Mouse (Mus musculus) spleen, adult 2 months (tissue): ENCODE data around the gene Fbf1. TPM values are rescaled to one million over a fixed set of nuclear protein-coding genes. Genes with fewer than 3 reads are reported as not detected.
"Not testable (repeated sequence)": the region's sequence is repeated elsewhere in the genome, so short reads cannot be mapped to it uniquely, and the experiment has no call there.

Experiments
- DNase-seq, 2 experiments: peaks; one replicate each; pipeline versions ENCODE4 v3.0.0 to v3.0.0-alpha.2; 2012 to 2021; ENCODE audit warnings: low spot score in 2 of 2, low read depth in 1 of 2
- H3K27ac ChIP-seq: fragments of 200-500 bp; 2 replicates; pipeline ENCODE4 v1.5.1; 2012; ENCODE audit warnings: low read length, inconsistent platforms; ENCODE audit not compliant: insufficient read depth
- H3K27me3 ChIP-seq: fragments of 200-500 bp; 2 replicates; pipeline ENCODE4 v1.6.1; 2012; ENCODE audit warnings: mild to moderate bottlenecking, moderate library complexity, low read length, inconsistent platforms; ENCODE audit not compliant: control insufficient read depth, insufficient read depth
- H3K36me3 ChIP-seq: fragments of 200-500 bp; 2 replicates; pipeline ENCODE4 v1.6.1; 2012; ENCODE audit warnings: mild to moderate bottlenecking, low read length, inconsistent platforms; ENCODE audit not compliant: control insufficient read depth, insufficient read depth
- H3K4me1 ChIP-seq: fragments of 200-500 bp; 2 replicates; pipeline ENCODE4 v1.6.1; 2011; ENCODE audit warnings: inconsistent platforms; ENCODE audit not compliant: control insufficient read depth, insufficient read depth, insufficient read length
- H3K4me3 ChIP-seq: fragments of 200-500 bp; 2 replicates; pipeline ENCODE4 v1.5.1; 2011; ENCODE audit warnings: mild to moderate bottlenecking, inconsistent platforms; ENCODE audit not compliant: insufficient read depth, insufficient read length; ENCODE audit errors: extremely low read depth
- CTCF ChIP-seq: fragments of 200-500 bp; IDR thresholded peaks from 2 replicates; pipeline ENCODE4 v1.5.1; 2011; ENCODE audit warnings: mild to moderate bottlenecking, inconsistent platforms; ENCODE audit not compliant: insufficient read depth, insufficient read length, insufficient replicate concordance; ENCODE audit errors: extremely low read depth
- POLR2A ChIP-seq: fragments of 200-500 bp; IDR thresholded peaks from 2 replicates; pipeline ENCODE4 v1.6.1; 2011; ENCODE audit warnings: low read depth, low read length, inconsistent platforms
- WGBS: fragments of 180-500 bp; shearing (Covaris S2); methylation state at CpG from one replicate; pipeline ENCODE4 v1.1.7; 2018; 5-methylcytosine and 5-hydroxymethylcytosine counted together
- polyA plus RNA-seq: library from polyadenylated mRNA; depleted of rRNA; stranded (reverse); fragments of >200 nt; gene quantifications from 2 replicates; pipeline ENCODE4 v1.2.3, GENCODE M21; 2012

Gene Fbf1
- polyA plus RNA-seq, 1 experiment, result 13.3 TPM

DNA sequence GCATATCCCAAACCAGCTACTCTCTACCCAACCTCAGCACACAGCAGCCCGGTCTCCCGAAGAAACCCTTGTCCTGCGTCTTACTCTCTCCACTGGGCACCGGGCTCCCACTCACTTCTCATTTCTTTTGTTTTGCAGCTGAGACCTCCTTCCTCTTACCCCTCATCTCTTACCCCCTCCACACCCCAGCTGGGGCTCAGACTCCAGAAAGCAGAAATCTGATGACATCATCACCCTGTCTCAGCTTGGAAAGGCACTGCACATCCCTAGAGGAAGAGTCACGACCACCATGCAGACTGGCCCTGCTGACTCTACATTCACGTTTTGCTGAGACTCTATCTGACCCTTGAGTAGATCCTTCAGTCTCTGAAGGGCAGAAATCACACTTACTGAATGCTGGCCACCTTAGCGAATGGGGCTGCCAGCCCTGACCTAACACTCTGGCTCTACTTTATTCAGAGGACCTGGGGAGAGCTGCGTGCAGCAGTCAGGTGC lies 37.9 kb downstream of the Fbf1 start:
- no peak for DNase-seq
- Histone ChIP-seq H3K36me3 (peaks cover 28% of the 10 kb centered on the region), H3K4me1 (peaks cover 7% of the 10 kb centered on the region; the same call in 1 of the 2 replicates), H3K4me3 (peak overlapping the region; percentile 67), H3K27ac (peak overlapping the region; percentile 94), H3K27me3 (no peaks in the 10 kb centered on the region)
- 5% methylated on average over 8 of the region's 8 CpGs for WGBS
- no peak for TF ChIP-seq POLR2A
- no peak for TF ChIP-seq CTCF

DNA sequence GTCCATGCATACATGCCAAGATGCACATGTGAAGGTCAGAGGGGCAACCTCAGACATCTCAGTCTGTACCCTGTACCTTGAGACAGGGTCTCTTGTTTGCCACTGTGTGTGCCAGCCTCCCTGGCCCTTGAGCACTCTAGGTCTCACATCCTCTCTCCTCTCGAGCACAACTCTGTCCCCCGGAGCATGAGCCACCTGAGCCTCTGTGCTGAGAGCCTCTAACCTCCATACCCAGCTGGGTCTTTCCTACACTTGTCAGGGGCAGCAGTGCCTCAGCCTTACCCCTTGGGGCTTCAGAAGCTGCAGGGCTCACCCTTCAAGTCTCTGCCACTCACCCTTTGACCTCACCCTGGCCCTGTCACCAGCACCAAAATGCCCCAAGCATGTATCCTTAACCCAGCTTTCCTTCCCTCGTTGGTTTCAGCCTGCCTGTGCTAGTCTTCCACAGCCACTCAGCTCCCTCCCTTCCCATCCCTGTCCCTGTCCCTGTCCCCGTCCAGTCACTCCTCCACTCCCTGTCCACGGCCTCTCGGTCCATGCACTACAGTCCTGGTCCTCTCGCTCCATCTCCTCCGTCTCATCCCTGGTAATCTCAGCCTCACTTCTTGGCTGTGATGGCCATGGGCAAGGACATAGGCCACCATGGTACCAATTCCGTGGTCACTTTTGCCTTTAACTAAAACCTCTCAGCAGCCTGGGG lies 38.7 kb downstream of the Fbf1 start:
- 69% methylated on average over 9 of the region's 9 CpGs for WGBS
- Histone ChIP-seq H3K4me3 (no peak overlapping the region; the same call in 1 of the 2 replicates), H3K27me3 (no peaks in the 10 kb centered on the region), H3K27ac (0 out of 2 replicates have a peak overlapping the region, but pooled peaks have one; percentile 4), H3K36me3 (peaks cover 32% of the 10 kb centered on the region), H3K4me1 (peaks cover 7% of the 10 kb centered on the region; the same call in 1 of the 2 replicates)
- no peak for DNase-seq
- no peak for TF ChIP-seq POLR2A

DNA sequence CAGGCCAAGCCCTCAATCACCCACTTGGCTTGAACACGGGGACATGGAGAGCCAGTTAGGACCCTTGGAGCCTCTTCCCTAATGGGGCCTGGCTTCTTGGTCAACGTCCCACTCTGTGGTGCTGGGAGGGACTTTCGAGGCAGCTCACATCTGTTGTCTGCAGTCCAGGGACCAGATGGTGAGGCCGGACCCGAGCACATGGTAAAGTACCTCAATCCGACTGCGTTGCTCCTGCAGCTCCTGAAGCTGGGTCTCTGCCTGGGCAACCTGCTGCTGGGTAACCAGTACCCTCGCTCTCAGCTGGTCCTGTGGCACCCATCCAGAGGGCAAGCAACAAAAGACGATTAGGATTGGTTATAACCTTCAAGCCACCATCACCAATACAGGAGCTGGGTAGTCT lies 40.0 kb downstream of the Fbf1 start:
- no peaks in the 10 kb centered on the region for H3K27me3 ChIP-seq
- 85% methylated on average over 9 of the region's 9 CpGs for WGBS
- H3K4me3 ChIP-seq, result no peak overlapping the region
- no peak for DNase-seq
- peaks cover 43% of the 10 kb centered on the region for H3K36me3 ChIP-seq
- TF ChIP-seq POLR2A (no peak), CTCF (no peak)
- H3K27ac ChIP-seq, result no peak overlapping the region
- H3K4me1 ChIP-seq, result peaks cover 7% of the 10 kb centered on the region; the same call in 1 of the 2 replicates

GRCm38 (mm10) chr11:116127156-116127980 lies 40.6 kb downstream of the Fbf1 start, which contains the start of gene Trim47:
Gene Trim47 (minus strand): TSS chr11:116127210.
- no peak for DNase-seq
- WGBS, result 80% methylated on average over 23 of the region's 23 CpGs
- Histone ChIP-seq H3K4me3 (no peak within 1 kb of the TSS), H3K36me3 (peaks cover 48% of the 10 kb centered on the region), H3K27ac (no peak within 1 kb of the TSS), H3K27me3 (no peaks in the 10 kb centered on the region), H3K4me1 (peaks cover 7% of the 10 kb centered on the region; the same call in 1 of the 2 replicates)
- no peak for TF ChIP-seq CTCF
- no peak for TF ChIP-seq POLR2A

DNA sequence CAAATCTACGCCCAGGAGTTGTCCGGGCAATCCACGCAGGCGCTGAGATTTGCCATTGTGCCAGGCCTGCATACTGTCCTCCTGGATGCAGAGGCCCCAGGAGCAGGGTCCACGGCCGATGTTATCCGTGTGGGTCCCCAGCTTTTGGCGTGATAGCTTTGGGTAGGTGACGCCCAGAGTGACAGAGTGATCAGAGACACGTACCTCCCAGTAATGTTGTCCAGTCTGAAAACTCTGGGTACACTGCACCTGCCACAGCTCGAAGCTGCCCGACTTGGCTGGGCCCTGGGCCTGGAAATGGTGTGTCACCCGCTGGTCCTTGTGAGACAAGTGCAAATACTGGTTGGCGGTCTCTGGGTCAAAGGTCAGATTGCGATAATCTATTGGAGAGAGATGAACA lies 41.7 kb downstream of the Fbf1 start:
- DNase-seq, result no peak
- Histone ChIP-seq H3K36me3 (peaks cover 49% of the 10 kb centered on the region), H3K27ac (no peak overlapping the region), H3K27me3 (no peaks in the 10 kb centered on the region), H3K4me3 (no peak overlapping the region), H3K4me1 (peaks cover 7% of the 10 kb centered on the region; the same call in 1 of the 2 replicates)
- TF ChIP-seq CTCF (no peak), POLR2A (no peak)
- 97% methylated on average over 15 of the region's 15 CpGs for WGBS

DNA sequence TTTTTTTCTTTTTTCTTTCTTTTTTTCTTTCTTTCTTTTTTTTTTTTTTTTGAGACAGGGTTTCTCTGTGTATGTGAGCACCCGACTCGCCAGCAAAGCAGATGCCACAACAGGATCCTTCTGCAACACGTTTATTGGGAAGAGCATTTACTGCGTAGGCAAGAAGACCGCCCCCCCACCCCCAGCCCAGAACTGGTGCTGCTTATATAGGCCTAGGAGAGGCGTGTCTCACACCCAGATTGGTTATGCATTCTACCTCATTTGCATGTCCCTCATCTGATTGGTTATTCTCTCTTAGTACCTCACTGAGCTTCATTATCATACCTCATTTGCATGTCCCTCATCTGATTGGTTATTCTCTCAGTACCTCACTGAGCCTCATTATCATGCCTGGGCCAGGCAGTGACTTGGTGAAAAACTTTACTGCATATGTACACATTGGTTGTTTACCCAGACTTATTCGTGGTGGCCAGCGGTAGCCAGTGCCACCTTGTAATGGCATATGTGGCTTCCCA lies 46.2 kb downstream of the Fbf1 start:
- peaks cover 40% of the 10 kb centered on the region for H3K36me3 ChIP-seq
- DNase-seq, H3K4me1 ChIP-seq, H3K4me3 ChIP-seq, H3K27me3 ChIP-seq, H3K27ac ChIP-seq: not testable (repeated sequence)
- 91% methylated on average over 8 of the region's 8 CpGs for WGBS
